8 mouse cellular contexts compared by ENCODE assay signal in genomic region chr7:19956341-19956781, GRCm38 (mm10). TPM values are rescaled to one million over a fixed set of nuclear protein-coding genes. Genes with fewer than 3 reads are reported as not detected.
DNase-seq lines count a peak whose midpoint lies in the region; ATAC-seq lines count a peak whose summit lies in the region.

No protein-coding gene starts in this region.

- H3K27me3 ChIP-seq in forebrain, embryonic 16.5 days (replicated peaks; ENCODE audit: control insufficient read depth, insufficient read depth, low read length) = no peaks in the 10 kb centered on the region
- no peaks in the 10 kb centered on the region for H3K27me3 ChIP-seq in hindbrain, embryonic 14.5 days (ENCODE audit: control insufficient read depth, insufficient read depth, low read length)
- no peaks in the 10 kb centered on the region for H3K27me3 ChIP-seq in midbrain, embryonic 10.5 days (ENCODE audit: low read depth, poor library complexity, severe bottlenecking)

- no peak overlapping the region for H3K4me3 ChIP-seq in forebrain, embryonic 16.5 days (replicated peaks; ENCODE audit: low read length)
- H3K4me3 ChIP-seq in hindbrain, embryonic 14.5 days (replicated peaks; ENCODE audit: low read length) = no peak overlapping the region
- H3K4me3 ChIP-seq in midbrain, embryonic 10.5 days = no peak overlapping the region

- no peak overlapping the region for H3K27ac ChIP-seq in forebrain, embryonic 16.5 days (ENCODE audit: low read length)
- H3K27ac ChIP-seq in hindbrain, embryonic 14.5 days = no peak overlapping the region
- H3K27ac ChIP-seq in midbrain, embryonic 10.5 days (replicated peaks) = no peak overlapping the region; the same call in 1 of the 2 replicates

- no peak; the same call in 1 of the 2 replicates for ATAC-seq in forebrain, embryonic 16.5 days
- peak; percentile 37; the same call in 1 of the 2 replicates for ATAC-seq in hindbrain, embryonic 14.5 days (ENCODE audit: low FRiP score)

- H3K9me3 ChIP-seq in forebrain, embryonic 16.5 days (ENCODE audit: control insufficient read depth, low read length) = no peaks in the 10 kb centered on the region
- H3K9me3 ChIP-seq in hindbrain, embryonic 14.5 days (ENCODE audit: control insufficient read depth, low read length) = no peaks in the 10 kb centered on the region
- 0 out of 2 replicates have a peak, but pooled peaks cover 3% of the 10 kb centered on the region for H3K9me3 ChIP-seq in midbrain, embryonic 10.5 days (replicated peaks)

- no peaks in the 10 kb centered on the region for H3K4me1 ChIP-seq in forebrain, embryonic 16.5 days (replicated peaks; ENCODE audit: control insufficient read depth, insufficient read depth, low read length)
- no peaks in the 10 kb centered on the region for H3K4me1 ChIP-seq in hindbrain, embryonic 14.5 days (replicated peaks; ENCODE audit: control insufficient read depth, insufficient read depth, low read length)
- peaks cover 20% of the 10 kb centered on the region for H3K4me1 ChIP-seq in midbrain, embryonic 10.5 days

- H3K9ac ChIP-seq in forebrain, embryonic 16.5 days (replicated peaks; ENCODE audit: low read depth, low read length) = no peak overlapping the region
- H3K9ac ChIP-seq in hindbrain, embryonic 14.5 days = no peak overlapping the region

- no peaks in the 10 kb centered on the region for H3K36me3 ChIP-seq in forebrain, embryonic 16.5 days (ENCODE audit: control insufficient read depth, insufficient read depth)
- H3K36me3 ChIP-seq in hindbrain, embryonic 14.5 days (replicated peaks; ENCODE audit: control insufficient read depth, insufficient read depth) = no peaks in the 10 kb centered on the region
- H3K36me3 ChIP-seq in midbrain, embryonic 10.5 days = no peaks in the 10 kb centered on the region

- H3K4me2 ChIP-seq in forebrain, embryonic 16.5 days (ENCODE audit: low read length) = 0 out of 2 replicates have a peak overlapping the region, but pooled peaks have one; percentile 5
- no peak overlapping the region; the same call in 1 of the 2 replicates for H3K4me2 ChIP-seq in hindbrain, embryonic 14.5 days (replicated peaks)

- WGBS in forebrain, embryonic 16.5 days = 2% methylated on average over 7 of the region's 7 CpGs
- 3% methylated on average over 7 of the region's 7 CpGs for WGBS in hindbrain, embryonic 14.5 days
- WGBS in midbrain, embryonic 10.5 days = 6% methylated on average over 7 of the region's 7 CpGs

- peak; percentile 64 for DNase-seq in MN1 (ENCODE audit: low spot score)
- DNase-seq in c-Kit-positive CD71-positive TER-119-positive erythroid progenitor cells, embryonic 14.5 days (ENCODE audit: low spot score) = peak; percentile 59
- DNase-seq in hindbrain, embryonic 14.5 days (ENCODE audit: low spot score) = peak; percentile 89
- DNase-seq in layer of hippocampus, postnatal 36 days = peak; percentile 75 to 84
- peak; percentile 86 for DNase-seq in midbrain, embryonic 10.5 days (ENCODE audit: low spot score)
- peak; percentile 90 for DNase-seq in right cerebral cortex, postnatal 14 days
- peak; percentile 88 to 89 for DNase-seq in urinary bladder, postnatal 36 days (ENCODE audit: low spot score in 2 of 2)

RNA-seq across cellular contexts. Expression of gene Igsf23, which starts 5.8 kb away (rescaled TPM):
- polyA plus RNA-seq in forebrain, embryonic 16.5 days (2015; fragmentation: Nextera tagmentation; extraction: Ambion mirVana) = not detected in 2 replicates
- not detected in 2 replicates for polyA plus RNA-seq in hindbrain, embryonic 14.5 days (2014; fragmentation: Nextera tagmentation; extraction: Ambion mirVana)
- not detected for total RNA-seq in layer of hippocampus, postnatal 36 days (2021)
- polyA plus RNA-seq in midbrain, embryonic 10.5 days (2016; fragmentation: Nextera tagmentation; extraction: Ambion mirVana) = 0.54 TPM in 1 of 2 replicates, not detected in the other

RNA-seq across cellular contexts. Expression of gene Ceacam20, which starts 8.9 kb away (rescaled TPM):
- polyA plus RNA-seq in forebrain, embryonic 16.5 days (2015; fragmentation: Nextera tagmentation; extraction: Ambion mirVana) = not detected in 2 replicates
- polyA plus RNA-seq in hindbrain, embryonic 14.5 days (2014; fragmentation: Nextera tagmentation; extraction: Ambion mirVana) = not detected in 2 replicates
- total RNA-seq in layer of hippocampus, postnatal 36 days (2021) = not detected
- polyA plus RNA-seq in midbrain, embryonic 10.5 days (2016; fragmentation: Nextera tagmentation; extraction: Ambion mirVana) = not detected in 2 replicates

RNA-seq across cellular contexts. Expression of gene Nlrp9b, which starts 34.9 kb away (rescaled TPM):
- not detected in 2 replicates for polyA plus RNA-seq in forebrain, embryonic 16.5 days (2015; fragmentation: Nextera tagmentation; extraction: Ambion mirVana)
- polyA plus RNA-seq in hindbrain, embryonic 14.5 days (2014; fragmentation: Nextera tagmentation; extraction: Ambion mirVana) = not detected in 2 replicates
- not detected for total RNA-seq in layer of hippocampus, postnatal 36 days (2021)
- polyA plus RNA-seq in midbrain, embryonic 10.5 days (2016; fragmentation: Nextera tagmentation; extraction: Ambion mirVana) = not detected in 2 replicates

RNA-seq across cellular contexts. Expression of gene Pvr, which starts 35.4 kb away (rescaled TPM):
- 7.6 and 10.3 TPM in 2 replicates for polyA plus RNA-seq in forebrain, embryonic 16.5 days (2015; fragmentation: Nextera tagmentation; extraction: Ambion mirVana)
- 6.4 and 6.6 TPM in 2 replicates for polyA plus RNA-seq in hindbrain, embryonic 14.5 days (2014; fragmentation: Nextera tagmentation; extraction: Ambion mirVana)
- 10 to 100 TPM; 11.5 to 14.9 TPM for total RNA-seq in layer of hippocampus, postnatal 36 days (2021)
- polyA plus RNA-seq in midbrain, embryonic 10.5 days (2016; fragmentation: Nextera tagmentation; extraction: Ambion mirVana) = 7.4 and 7.5 TPM in 2 replicates
